Mouse (Mus musculus): ENCODE measurements around the gene Calml3. TPM values are rescaled to one million over a fixed set of nuclear protein-coding genes. Genes with fewer than 3 reads are reported as not detected.

Gene Calml3
- total RNA-seq, 2 experiments from 2014 or later = not detected

GRCm38 (mm10) chr13:3787102-3787501, 17.0 kb downstream of the Calml3 start:
- no peak for DNase-seq (ENCODE audit: low spot score)
- intact Hi-C loops (cut with DNase I) = no loop called here

- intact Hi-C loops (cut with DNase I) = no loop called here
Observed at GRCm38 (mm10) chr13:3783621-3784020, 20.5 kb downstream of the Calml3 start.

GRCm38 (mm10) chr13:3782499-3782898, 21.6 kb downstream of the Calml3 start:
- intact Hi-C loops (cut with DNase I) = no loop called here
- no peak for DNase-seq (ENCODE audit: low spot score)

More at GRCm38 (mm10) chr13:3783621-3784020, 20.5 kb downstream of the Calml3 start:
- no peak for DNase-seq (ENCODE audit: low spot score)

- intact Hi-C loops (cut with DNase I) = no loop called here
- no peak for DNase-seq (ENCODE audit: low spot score)
Observed at GRCm38 (mm10) chr13:3779575-3780226, 24.4 kb downstream of the Calml3 start.

- DNase-seq (ENCODE audit: low spot score) = no peak
- intact Hi-C loops (cut with DNase I) = no loop called here
Observed at GRCm38 (mm10) chr13:3778591-3779364, 25.3 kb downstream of the Calml3 start.

GRCm38 (mm10) chr13:3777216-3777912, 26.8 kb downstream of the Calml3 start:
- DNase-seq (ENCODE audit: low spot score) = no peak
- intact Hi-C loops (cut with DNase I) = no loop called here

GRCm38 (mm10) chr13:3776446-3776845, 27.7 kb downstream of the Calml3 start:
- no peak for DNase-seq (ENCODE audit: low spot score)
- intact Hi-C loops (cut with DNase I) = no loop called here

GRCm38 (mm10) chr13:3774991-3775390, 29.1 kb downstream of the Calml3 start:
- DNase-seq (ENCODE audit: low spot score) = no peak
- intact Hi-C loops (cut with DNase I) = no loop called here

- DNase-seq (ENCODE audit: low spot score) = no peak
- intact Hi-C loops (cut with DNase I) = no loop called here
Observed at GRCm38 (mm10) chr13:3774280-3774679, 29.8 kb downstream of the Calml3 start.

GRCm38 (mm10) chr13:3773149-3773688, 30.9 kb downstream of the Calml3 start:
- intact Hi-C loops (cut with DNase I) = no loop called here
- DNase-seq (ENCODE audit: low spot score) = no peak

- intact Hi-C loops (cut with DNase I) = no loop called here
Observed at GRCm38 (mm10) chr13:3771221-3771620, 32.9 kb downstream of the Calml3 start.

GRCm38 (mm10) chr13:3770170-3771024, 33.7 kb downstream of the Calml3 start:
- intact Hi-C loops (cut with DNase I) = no loop called here
- no peak for DNase-seq (ENCODE audit: low spot score)

More at GRCm38 (mm10) chr13:3771221-3771620, 32.9 kb downstream of the Calml3 start:
- DNase-seq (ENCODE audit: low spot score) = no peak

- intact Hi-C loops (cut with DNase I) = no loop called here
- DNase-seq (ENCODE audit: low spot score) = no peak
Observed at GRCm38 (mm10) chr13:3769531-3769930, 34.6 kb downstream of the Calml3 start.

GRCm38 (mm10) chr13:3768621-3769020, 35.5 kb downstream of the Calml3 start:
- no peak for DNase-seq (ENCODE audit: low spot score)
- intact Hi-C loops (cut with DNase I) = no loop called here

- intact Hi-C loops (cut with DNase I) = no loop called here
- DNase-seq (ENCODE audit: low spot score) = no peak
Observed at GRCm38 (mm10) chr13:3767086-3767485, 37.0 kb downstream of the Calml3 start.

- no peak for DNase-seq (ENCODE audit: low spot score)
- intact Hi-C loops (cut with DNase I) = no loop called here
Observed at GRCm38 (mm10) chr13:3765781-3766180, 38.3 kb downstream of the Calml3 start.

GRCm38 (mm10) chr13:3761131-3761530, 43.0 kb downstream of the Calml3 start:
- intact Hi-C loops (cut with DNase I) = no loop called here
- no peak for DNase-seq (ENCODE audit: low spot score)

GRCm38 (mm10) chr13:3758347-3758746, 45.8 kb downstream of the Calml3 start:
- DNase-seq (ENCODE audit: low spot score) = no peak
- intact Hi-C loops (cut with DNase I) = no loop called here

GRCm38 (mm10) chr13:3753291-3753690, 50.8 kb downstream of the Calml3 start:
- intact Hi-C loops (cut with DNase I) = loop anchor here (5.0 kb wide), 1 partner anchor 86 kb away; no protein-coding TSS in a partner anchor
- no peak for DNase-seq (ENCODE audit: low spot score)

Measured in heart, postnatal 25 days (tissue).